Mouse (Mus musculus): ENCODE results near the gene Hmbs. TPM values are rescaled to one million over a fixed set of nuclear protein-coding genes. Genes with fewer than 3 reads are reported as not detected.
A peak's percentile ranks its signal among the peaks of the same experiment; 100 is the strongest.

Gene Hmbs
- total RNA-seq, 2 experiments from 2014 or later = 21.9 to 29.1 TPM

GRCm38 (mm10) chr9:44361190-44361917, 17.3 kb upstream of the Hmbs start, which contains the start of gene Vps11:
TSS of gene Vps11 (minus strand) at chr9:44361670.
- intact Hi-C loops (cut with DNase I) = no loop called here
- DNase-seq = peak; percentile 96
- Histone ChIP-seq H3K27ac (peak within 1 kb of the TSS; percentile 87), H3K4me3 (peak within 1 kb of the TSS; percentile 74)
- TF ChIP-seq CTCF (IDR thresholded peaks at IDR 0.05) = no peak

- peak; percentile 52 for TF ChIP-seq CTCF (IDR thresholded peaks at IDR 0.05)
- intact Hi-C loops (cut with DNase I) = loop anchor here (1.0 kb wide), 1 partner anchor 65 kb away; no protein-coding TSS in a partner anchor
Observed at GRCm38 (mm10) chr9:44357207-44357606, 13.2 kb upstream of the Hmbs start.

GRCm38 (mm10) chr9:44353142-44353541, 9.1 kb upstream of the Hmbs start:
- no peak overlapping the region for H3K27ac ChIP-seq
- intact Hi-C loops (cut with DNase I) = no loop called here
- DNase-seq = no peak
- no peak overlapping the region for H3K4me3 ChIP-seq
- no peak for TF ChIP-seq CTCF (IDR thresholded peaks at IDR 0.05)

More at GRCm38 (mm10) chr9:44357207-44357606, 13.2 kb upstream of the Hmbs start:
- H3K27ac ChIP-seq = no peak overlapping the region
- no peak overlapping the region for H3K4me3 ChIP-seq
- DNase-seq = no peak

DNA sequence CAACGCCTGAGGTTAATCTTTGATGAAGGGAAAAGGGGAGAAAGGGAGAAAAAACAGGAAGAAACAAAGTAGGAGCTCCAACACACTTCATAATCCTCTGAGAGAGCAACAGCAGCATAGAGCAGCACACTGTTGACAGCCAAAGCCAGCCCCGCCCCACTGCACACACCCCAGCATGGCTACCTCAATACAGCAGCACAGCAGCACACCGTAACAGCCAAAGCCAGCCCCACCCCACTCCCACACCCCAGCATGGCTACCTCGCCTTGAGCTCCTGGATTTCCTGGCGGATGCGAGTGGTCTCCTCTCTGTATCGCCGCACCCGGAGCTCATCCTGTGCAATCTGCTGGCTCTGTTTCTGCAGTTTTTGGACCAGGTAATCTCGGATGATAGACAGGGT, 8.3 kb upstream of the Hmbs start:
- Histone ChIP-seq H3K27ac (no peak overlapping the region), H3K4me3 (no peak overlapping the region)
- no peak for TF ChIP-seq CTCF (IDR thresholded peaks at IDR 0.05)
- no peak for DNase-seq
- intact Hi-C loops (cut with DNase I) = no loop called here

GRCm38 (mm10) chr9:44351396-44351795, 7.4 kb upstream of the Hmbs start:
- Histone ChIP-seq H3K27ac (no peak overlapping the region), H3K4me3 (no peak overlapping the region)
- no peak for DNase-seq
- intact Hi-C loops (cut with DNase I) = no loop called here
- TF ChIP-seq CTCF (IDR thresholded peaks at IDR 0.05) = no peak

GRCm38 (mm10) chr9:44348546-44348945, 4.5 kb upstream of the Hmbs start:
- DNase-seq = no peak
- Histone ChIP-seq H3K4me3 (no peak overlapping the region), H3K27ac (no peak overlapping the region)
- intact Hi-C loops (cut with DNase I) = no loop called here
- TF ChIP-seq CTCF (IDR thresholded peaks at IDR 0.05) = no peak

GRCm38 (mm10) chr9:44347621-44348020, 3.6 kb upstream of the Hmbs start:
- intact Hi-C loops (cut with DNase I) = no loop called here
- Histone ChIP-seq H3K27ac (no peak overlapping the region), H3K4me3 (no peak overlapping the region)
- TF ChIP-seq CTCF (IDR thresholded peaks at IDR 0.05) = no peak
- no peak for DNase-seq

DNA sequence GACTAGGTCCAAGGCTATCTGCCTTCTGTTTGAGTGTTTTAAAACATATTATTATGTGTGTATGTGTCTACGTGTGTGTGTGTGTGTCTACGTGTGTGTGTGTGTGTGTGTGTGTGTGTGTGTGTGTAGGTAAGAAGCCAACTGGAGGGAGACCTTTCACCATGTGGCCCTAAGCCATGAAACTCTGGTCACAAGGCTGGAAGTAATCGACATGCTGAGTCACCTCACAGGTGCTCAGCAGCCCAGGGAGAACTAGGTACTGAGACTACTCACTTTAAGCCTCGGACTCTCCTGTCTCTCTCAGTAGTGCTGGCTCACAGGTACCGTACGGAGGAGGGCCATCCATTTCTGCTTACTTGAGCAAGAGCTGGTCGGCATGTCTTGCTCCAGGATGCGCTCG, 3.1 kb upstream of the Hmbs start:
- intact Hi-C loops (cut with DNase I) = no loop called here
- no peak for DNase-seq
- H3K27ac ChIP-seq = no peak overlapping the region
- TF ChIP-seq CTCF (IDR thresholded peaks at IDR 0.05) = no peak
- no peak overlapping the region for H3K4me3 ChIP-seq

- Histone ChIP-seq H3K27ac (no peak overlapping the region), H3K4me3 (no peak overlapping the region)
- intact Hi-C loops (cut with DNase I) = no loop called here
- DNase-seq = no peak
- no peak for TF ChIP-seq CTCF (IDR thresholded peaks at IDR 0.05)
Observed at GRCm38 (mm10) chr9:44345570-44346433, 1.8 kb upstream of the Hmbs start.

GRCm38 (mm10) chr9:44343290-44343689, 738 bp downstream of the Hmbs start:
- peak overlapping the region; percentile 100 for H3K27ac ChIP-seq

GRCm38 (mm10) chr9:44342605-44343004, 1.4 kb downstream of the Hmbs start:
- peak overlapping the region; percentile 97 for H3K4me3 ChIP-seq
- peak overlapping the region; percentile 100 for H3K27ac ChIP-seq
- TF ChIP-seq CTCF (IDR thresholded peaks at IDR 0.05) = no peak
- no peak for DNase-seq
- intact Hi-C loops (cut with DNase I) = no loop called here

More at GRCm38 (mm10) chr9:44343290-44343689, 738 bp downstream of the Hmbs start:
- DNase-seq = no peak
- H3K4me3 ChIP-seq = peak overlapping the region; percentile 97
- intact Hi-C loops (cut with DNase I) = no loop called here
- no peak for TF ChIP-seq CTCF (IDR thresholded peaks at IDR 0.05)

DNA sequence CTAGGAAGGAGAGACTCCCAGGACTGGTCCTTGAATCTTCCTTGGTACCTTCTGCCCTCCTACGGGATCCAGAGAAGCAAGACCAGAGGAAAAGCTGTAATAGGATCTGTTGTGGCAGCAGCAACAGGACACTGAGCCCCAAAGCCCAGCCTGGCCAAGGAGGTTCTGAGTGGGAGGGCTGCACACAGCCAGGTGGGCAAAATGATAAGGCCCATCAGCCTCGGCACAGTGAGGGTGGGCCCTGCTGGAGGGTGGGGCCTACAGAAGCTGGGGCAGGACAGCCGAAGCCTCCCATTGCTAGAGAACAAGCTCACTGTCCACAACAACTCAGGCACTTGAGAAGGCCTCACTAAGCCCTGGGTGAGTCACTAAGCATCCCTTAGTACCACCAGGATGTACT, 1.9 kb downstream of the Hmbs start:
- no peak for DNase-seq
- Histone ChIP-seq H3K4me3 (peak overlapping the region; percentile 97; the same call in 1 of the 2 replicates), H3K27ac (no peak overlapping the region)
- intact Hi-C loops (cut with DNase I) = no loop called here
- TF ChIP-seq CTCF (IDR thresholded peaks at IDR 0.05) = no peak

DNA sequence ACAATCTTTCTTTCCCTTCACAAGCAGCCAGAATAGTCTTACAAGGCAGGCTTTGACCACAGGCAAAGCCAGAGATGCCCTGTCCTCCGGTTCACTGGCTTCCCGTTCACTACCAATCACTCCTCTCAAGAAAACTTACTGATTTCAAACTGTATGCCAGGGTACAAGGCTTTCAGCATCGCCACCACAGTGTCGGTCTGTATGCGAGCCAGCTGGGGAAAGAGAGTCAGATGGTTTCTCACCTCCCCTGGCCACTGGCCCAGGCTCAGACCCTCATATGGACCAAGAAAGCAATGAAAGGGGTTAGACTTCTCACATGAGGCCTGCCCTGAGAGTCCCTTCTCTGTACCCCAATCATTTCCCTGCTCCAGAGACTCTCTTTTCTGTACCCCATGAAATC, 2.5 kb downstream of the Hmbs start:
- intact Hi-C loops (cut with DNase I) = no loop called here
- Histone ChIP-seq H3K4me3 (no peak overlapping the region), H3K27ac (no peak overlapping the region)
- DNase-seq = no peak
- no peak for TF ChIP-seq CTCF (IDR thresholded peaks at IDR 0.05)
